Mouse (Mus musculus) heart, adult 11 months (tissue): ENCODE measurements at regions not wholly inside any gene's neighbourhood (a gene's known extent, or its start where the extent isn't known, plus 50 kb on each side); places are given as distances from the start of the nearest gene placed in this dataset.
A peak's percentile ranks its signal among the peaks of the same experiment; 100 is the strongest.

ENCODE experiments used
- DNase-seq: peaks from one replicate; pipeline ENCODE4 v3.0.0; 2022

GRCm38 (mm10) chr1:190639846-190640245 is 271.7 kb downstream of the Rps6kc1 start:
- peak; percentile 68 for DNase-seq

GRCm38 (mm10) chr1:190634935-190635334 is 276.6 kb downstream of the Rps6kc1 start:
- DNase-seq: peak; percentile 58

- DNase-seq: peak; percentile 78
Observed at GRCm38 (mm10) chr1:190631641-190632040, 279.9 kb downstream of the Rps6kc1 start.

- peak; percentile 70 for DNase-seq
Observed at GRCm38 (mm10) chr1:190630193-190630592, 281.4 kb downstream of the Rps6kc1 start.

GRCm38 (mm10) chr1:190623916-190624315 is 287.7 kb downstream of the Rps6kc1 start:
- peak; percentile 76 for DNase-seq

- DNase-seq: peak; percentile 41
Observed at GRCm38 (mm10) chr1:190600425-190600824, 311.1 kb downstream of the Rps6kc1 start.

- DNase-seq: peak; percentile 36
Observed at GRCm38 (mm10) chr1:190599622-190600021, 311.9 kb downstream of the Rps6kc1 start.

GRCm38 (mm10) chr1:190596209-190596608 is 315.4 kb downstream of the Rps6kc1 start:
- peak; percentile 60 for DNase-seq

GRCm38 (mm10) chr1:190591621-190592020 is 319.9 kb downstream of the Rps6kc1 start:
- peak; percentile 59 for DNase-seq

GRCm38 (mm10) chr1:190589586-190589985 is 322.0 kb downstream of the Rps6kc1 start:
- DNase-seq: no peak

GRCm38 (mm10) chr1:190583272-190583671 is 328.3 kb downstream of the Rps6kc1 start:
- no peak for DNase-seq

GRCm38 (mm10) chr1:190580653-190581052 is 330.9 kb downstream of the Rps6kc1 start:
- no peak for DNase-seq

GRCm38 (mm10) chr1:190570981-190571380 is 340.6 kb downstream of the Rps6kc1 start:
- no peak for DNase-seq

GRCm38 (mm10) chr1:190570563-190570962 is 341.0 kb downstream of the Rps6kc1 start:
- no peak for DNase-seq

GRCm38 (mm10) chr1:190566744-190567143 is 344.8 kb downstream of the Rps6kc1 start:
- DNase-seq: no peak

GRCm38 (mm10) chr1:190562865-190563457 is 348.6 kb downstream of the Rps6kc1 start:
- DNase-seq: peak; percentile 85

- DNase-seq: no peak
Observed at GRCm38 (mm10) chr1:190560086-190560485, 351.5 kb downstream of the Rps6kc1 start.

- DNase-seq: peak; percentile 61
Observed at GRCm38 (mm10) chr1:190541892-190542291, 369.7 kb downstream of the Rps6kc1 start.

GRCm38 (mm10) chr1:190532879-190533676 is 362.6 kb upstream of the Prox1 start:
- DNase-seq: peak; percentile 89

GRCm38 (mm10) chr1:190531224-190531623 is 360.7 kb upstream of the Prox1 start:
- DNase-seq: peak; percentile 22

- peak; percentile 80 for DNase-seq
Observed at GRCm38 (mm10) chr1:190530079-190530478, 359.6 kb upstream of the Prox1 start.

- DNase-seq: peak; percentile 41
Observed at GRCm38 (mm10) chr1:190527545-190528137, 357.1 kb upstream of the Prox1 start.

GRCm38 (mm10) chr1:190526634-190527033 is 356.1 kb upstream of the Prox1 start:
- DNase-seq: peak; percentile 49

- DNase-seq: peak; percentile 77
Observed at GRCm38 (mm10) chr1:190526046-190526445, 355.5 kb upstream of the Prox1 start.
